Mouse (Mus musculus) layer of hippocampus, adult 2 months (tissue): Measurements from ENCODE around the gene Gm21970. TPM values are rescaled to one million over a fixed set of nuclear protein-coding genes. Genes with fewer than 3 reads are reported as not detected.

ENCODE experiments used
- DNase-seq, 2 experiments: peaks; one replicate each; pipeline ENCODE4 v3.0.0; 2022; ENCODE audit warnings: low spot score in 2 of 2
- H3K27ac ChIP-seq: fragments of 200-600 bp; 2 replicates; pipeline ENCODE4 v1.8.1; 2022
- H3K4me3 ChIP-seq: fragments of 200-600 bp; 2 replicates; pipeline ENCODE4 v1.8.1; 2022; ENCODE audit warnings: mild to moderate bottlenecking
- CTCF ChIP-seq: fragments of 200-600 bp; conservative IDR thresholded peaks from 2 replicates; pipeline ENCODE4 v1.8.1; 2022; ENCODE audit warnings: antibody characterized with exemption, mild to moderate bottlenecking, moderate library complexity
- total RNA-seq, 2 experiments: library from RNA; stranded (reverse); gene quantifications; 2 replicates each; pipeline ENCODE4 v1.2.3; 2021

Gm21970 gene
- total RNA-seq, 2 experiments from 2014 or later, result not detected

DNA sequence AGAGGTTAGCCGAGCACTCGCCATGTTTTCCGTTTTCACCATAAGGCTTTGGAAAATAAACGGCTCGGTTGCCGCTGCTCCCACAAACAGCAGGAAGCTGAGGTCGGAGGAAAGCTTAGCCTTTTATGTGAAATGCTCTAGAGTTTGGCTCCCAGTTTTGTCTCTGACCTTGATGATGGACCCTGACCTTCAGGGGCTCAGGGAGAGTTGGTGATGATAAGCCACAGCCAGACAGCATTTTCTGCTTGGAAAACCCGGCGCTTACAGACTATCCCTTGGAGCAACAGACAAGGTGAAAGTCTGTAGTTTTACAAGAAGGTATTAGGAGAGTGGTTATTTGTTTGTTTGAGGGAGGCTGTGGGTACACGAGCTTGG lies 34.0 kb upstream of the Gm21970 start:
- no peak for TF ChIP-seq CTCF
- no peak for DNase-seq
- Histone ChIP-seq H3K27ac (no peak overlapping the region), H3K4me3 (no peak overlapping the region)

- TF ChIP-seq CTCF, result peak; percentile 82
- DNase-seq, result peak; percentile 53 to 71
- no peak overlapping the region for H3K27ac ChIP-seq
Observed at GRCm38 (mm10) chr16:91358555-91358954, 33.0 kb upstream of the Gm21970 start.

GRCm38 (mm10) chr16:91359531-91359930 lies 32.0 kb upstream of the Gm21970 start:
- no peak overlapping the region for H3K27ac ChIP-seq
- DNase-seq, result no peak
- TF ChIP-seq CTCF, result no peak
- H3K4me3 ChIP-seq, result no peak overlapping the region

More at GRCm38 (mm10) chr16:91358555-91358954, 33.0 kb upstream of the Gm21970 start:
- H3K4me3 ChIP-seq, result no peak overlapping the region

DNA sequence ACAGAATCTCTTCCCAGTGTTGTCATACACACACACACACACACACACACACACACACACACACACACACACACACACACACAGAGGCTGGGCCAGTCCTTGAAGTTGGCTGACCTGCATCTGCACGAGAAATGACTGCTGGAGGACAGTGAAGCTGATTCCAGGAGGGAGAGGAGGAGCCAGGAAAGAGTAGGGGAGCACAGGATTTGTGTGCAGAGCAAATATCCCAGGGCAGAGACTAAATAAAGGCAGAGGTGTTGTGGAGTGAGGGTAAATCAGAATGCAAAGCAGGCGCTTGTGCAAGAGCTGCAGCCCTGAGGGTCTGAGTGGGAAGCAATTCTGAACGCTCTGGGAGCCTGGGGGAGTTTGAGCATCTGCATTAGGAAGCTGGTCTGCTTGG lies 31.4 kb upstream of the Gm21970 start:
- no peak for DNase-seq
- Histone ChIP-seq H3K4me3 (no peak overlapping the region), H3K27ac (no peak overlapping the region)
- TF ChIP-seq CTCF, result no peak

DNA sequence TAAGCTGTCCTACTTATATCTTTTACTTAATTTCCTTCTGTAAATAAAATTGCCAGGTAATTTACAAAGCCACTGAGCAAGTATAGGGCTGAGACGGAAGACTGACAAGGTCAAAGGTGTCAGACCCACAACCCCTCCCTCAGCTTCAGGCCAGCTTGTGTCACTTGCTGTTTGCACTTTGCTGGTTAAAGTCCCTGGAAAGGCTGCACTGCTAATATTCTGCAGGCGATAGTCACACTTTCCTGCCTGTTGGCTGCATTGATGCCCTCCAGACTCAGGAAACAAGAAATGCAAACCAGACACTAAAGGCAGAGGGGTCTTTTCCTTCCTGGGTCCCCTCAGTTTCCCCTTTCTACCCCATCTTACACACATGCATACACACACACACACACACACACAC lies 29.5 kb upstream of the Gm21970 start:
- H3K27ac ChIP-seq, result no peak overlapping the region
- DNase-seq, result no peak
- no peak overlapping the region for H3K4me3 ChIP-seq
- TF ChIP-seq CTCF, result no peak

DNA sequence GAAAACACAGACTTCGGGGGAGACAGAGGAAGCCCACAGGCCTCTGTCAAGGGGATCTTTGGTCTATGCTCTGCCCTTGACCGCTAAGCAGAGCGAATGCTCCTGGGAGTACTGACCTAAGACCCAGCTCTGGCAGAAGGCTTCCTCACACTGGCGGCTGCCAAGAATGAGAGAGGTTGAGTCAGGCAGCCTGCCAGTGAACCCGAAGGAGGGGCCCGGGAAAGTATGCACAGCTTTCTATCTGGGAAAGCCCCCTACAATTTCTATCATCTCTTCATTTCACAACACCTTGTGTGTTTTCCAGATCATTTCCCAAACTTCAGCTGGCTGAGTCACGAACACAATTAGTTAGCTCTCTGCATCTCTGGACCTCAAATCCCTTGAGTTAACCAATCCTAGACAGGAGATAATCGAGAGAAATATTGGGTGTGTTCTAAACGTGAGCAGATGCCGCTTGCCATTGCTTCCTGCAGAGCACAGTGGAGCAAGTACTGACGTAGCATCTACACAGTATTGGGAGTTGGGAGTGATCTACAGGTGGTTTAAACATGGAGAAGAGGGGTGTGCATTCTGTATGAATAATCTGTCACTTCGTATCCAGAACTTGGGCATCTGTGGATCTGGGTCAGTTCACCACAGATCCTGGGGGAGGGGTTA lies 28.8 kb upstream of the Gm21970 start:
- no peak overlapping the region for H3K4me3 ChIP-seq
- H3K27ac ChIP-seq, result peak overlapping the region; percentile 51; the same call in 1 of the 2 replicates
- no peak for DNase-seq
- no peak for TF ChIP-seq CTCF

- Histone ChIP-seq H3K27ac (peak overlapping the region; percentile 41; the same call in 1 of the 2 replicates), H3K4me3 (no peak overlapping the region)
- TF ChIP-seq CTCF, result no peak
- DNase-seq, result no peak
Observed at GRCm38 (mm10) chr16:91363483-91363882, 28.0 kb upstream of the Gm21970 start.

DNA sequence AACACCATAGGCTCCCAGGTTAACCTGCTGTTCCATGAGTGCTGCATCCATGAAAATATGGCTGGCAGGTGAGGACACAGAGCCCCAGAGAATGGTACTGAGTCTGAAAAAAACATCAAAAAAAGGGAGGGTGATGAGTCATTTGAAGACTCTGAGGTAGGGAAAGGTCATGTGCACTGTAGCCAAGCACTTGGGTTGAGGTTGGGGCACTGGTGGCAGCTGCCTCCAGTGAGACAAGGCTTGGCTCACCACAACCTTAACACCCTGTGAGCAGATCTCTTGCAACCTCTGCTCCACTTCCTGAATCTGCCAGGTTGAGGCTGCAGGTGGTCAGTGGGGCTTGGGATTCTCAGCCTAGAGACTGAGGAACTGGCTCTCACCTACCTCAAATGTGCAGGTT lies 25.0 kb upstream of the Gm21970 start:
- no peak for DNase-seq
- no peak for TF ChIP-seq CTCF
- H3K4me3 ChIP-seq, result no peak overlapping the region
- H3K27ac ChIP-seq, result no peak overlapping the region

DNA sequence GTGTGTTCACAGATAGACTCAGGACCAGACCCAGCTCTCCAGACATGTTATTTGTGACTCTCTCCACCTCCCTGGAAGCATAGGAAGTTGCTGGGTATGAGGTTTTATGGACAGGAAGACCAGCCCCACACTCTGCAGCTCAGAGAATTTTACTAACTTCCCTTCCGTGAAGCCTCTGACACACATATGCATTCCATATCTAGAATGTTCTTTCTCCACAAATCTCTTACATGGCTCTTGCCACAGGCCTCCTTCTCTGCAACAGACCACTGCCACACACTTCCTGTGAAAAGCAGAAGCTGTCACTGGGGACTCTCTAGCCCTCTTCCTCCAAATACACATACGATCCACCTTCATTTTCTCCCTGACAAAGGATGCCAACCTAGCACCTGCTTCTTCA lies 24.5 kb upstream of the Gm21970 start:
- TF ChIP-seq CTCF, result no peak
- no peak overlapping the region for H3K4me3 ChIP-seq

DNA sequence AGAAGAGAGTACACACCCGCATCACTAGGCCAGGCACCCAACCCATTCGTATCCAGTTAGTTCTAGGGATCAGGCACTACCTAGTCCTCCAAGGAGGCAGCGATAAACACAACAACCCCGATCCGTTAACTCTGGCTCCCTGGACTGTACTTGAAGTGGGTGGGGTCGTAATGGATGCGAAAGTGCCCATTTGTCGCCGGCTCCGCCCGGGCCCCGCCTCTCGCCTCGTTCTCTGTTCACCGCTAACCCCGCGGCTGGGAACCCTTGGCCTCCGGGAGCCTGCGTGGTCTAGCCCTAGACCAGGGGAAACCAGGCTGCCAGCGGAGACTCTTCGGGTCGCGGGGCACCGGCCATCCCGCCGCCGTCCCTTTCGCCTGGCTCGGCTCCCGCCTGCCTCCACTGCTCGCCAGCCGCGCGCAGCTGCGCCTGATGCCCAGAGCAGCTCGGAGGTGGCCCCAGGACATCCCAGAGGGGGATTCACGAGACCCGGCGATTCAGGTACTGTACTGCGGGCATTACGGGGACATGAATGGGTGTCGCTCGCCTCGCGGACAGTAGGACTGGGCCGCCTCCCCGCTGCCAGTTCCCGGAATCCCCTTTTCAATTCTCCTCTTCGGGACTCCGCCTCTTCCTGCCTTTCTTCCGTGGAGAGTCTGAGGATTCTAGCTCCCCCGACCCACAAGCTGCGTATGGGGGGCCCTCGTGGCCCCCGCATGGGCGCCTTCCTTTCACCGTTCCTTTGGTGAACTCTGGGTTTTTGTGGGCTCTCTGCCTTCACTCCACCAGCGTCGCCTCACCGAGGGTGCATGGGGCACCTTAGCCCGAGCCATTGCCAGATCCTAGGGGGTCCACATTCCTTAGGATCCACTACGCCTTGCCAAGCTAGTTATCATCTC lies 18.7 kb upstream of the Gm21970 start, which contains the start of gene Ifnar2:
Gene Ifnar2, plus strand, starts transcription at position 207 of the 896 bp plus-strand sequence.
- TF ChIP-seq CTCF, result no peak
- Histone ChIP-seq H3K27ac (peak within 1 kb of the TSS; percentile 90), H3K4me3 (peak within 1 kb of the TSS; percentile 96)
- peak; percentile 68 to 79 for DNase-seq

More for the DNA sequence above, 24.5 kb upstream of the Gm21970 start:
- H3K27ac ChIP-seq, result no peak overlapping the region
- DNase-seq, result no peak

DNA sequence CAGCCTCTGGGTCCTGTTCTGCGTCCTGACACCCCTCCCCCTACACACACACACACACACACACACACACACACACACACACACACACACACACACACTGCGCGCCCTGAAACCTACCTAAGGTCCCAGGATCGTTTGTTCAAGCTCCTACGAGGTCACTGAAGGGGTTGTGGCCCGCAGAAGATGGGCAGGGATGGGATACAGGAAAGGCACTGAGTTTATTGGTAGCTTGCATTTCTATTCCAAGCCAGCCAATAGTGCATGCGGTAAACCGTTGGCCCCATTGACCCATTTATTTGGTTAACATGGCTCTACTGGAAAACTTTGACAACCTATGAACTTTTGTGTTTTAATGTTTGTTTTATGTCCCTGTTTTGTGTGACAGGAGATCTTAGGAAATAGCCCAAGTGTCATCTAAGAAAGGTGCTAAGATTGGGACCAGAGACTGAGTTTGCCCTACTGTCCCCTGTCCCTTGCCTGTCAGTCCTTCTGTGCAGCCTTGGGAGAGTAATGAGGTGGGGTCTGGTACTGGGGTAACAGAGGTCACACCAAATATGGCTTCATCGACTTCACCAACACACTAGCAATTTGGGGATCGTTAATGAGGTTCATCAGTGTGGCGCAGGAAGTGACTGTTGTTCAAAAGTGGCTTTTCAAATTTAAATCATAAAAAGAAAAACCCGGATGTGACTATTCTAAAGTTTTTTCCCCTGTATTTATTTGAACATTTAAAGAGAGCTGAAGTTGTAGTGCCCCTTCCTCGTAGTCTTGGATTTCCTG lies 17.9 kb upstream of the Gm21970 start:
- TF ChIP-seq CTCF, result no peak
- no peak for DNase-seq
- Histone ChIP-seq H3K27ac (peak overlapping the region; percentile 90), H3K4me3 (peak overlapping the region; percentile 96)

DNA sequence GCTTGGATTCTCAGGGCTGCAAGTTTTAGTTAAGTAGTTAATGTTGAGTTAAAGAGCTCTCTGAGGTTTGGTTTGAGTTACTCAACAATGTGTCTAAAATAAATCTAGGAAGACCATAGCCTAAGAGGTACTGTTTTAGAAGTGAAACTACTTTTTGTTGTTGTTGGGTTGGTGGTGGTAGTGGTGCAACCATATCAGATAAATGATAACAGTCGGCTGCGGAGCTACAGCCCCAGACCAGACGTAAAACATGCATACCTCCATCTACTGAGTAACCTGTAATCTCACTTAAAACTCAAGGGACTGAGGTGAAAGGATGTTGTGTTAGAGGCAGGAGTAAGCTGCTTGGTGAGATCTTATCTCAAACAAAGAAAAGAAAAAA lies 17.3 kb upstream of the Gm21970 start:
- H3K27ac ChIP-seq, result peak overlapping the region; percentile 90
- DNase-seq, result no peak
- no peak for TF ChIP-seq CTCF
- peak overlapping the region; percentile 96; the same call in 1 of the 2 replicates for H3K4me3 ChIP-seq

DNA sequence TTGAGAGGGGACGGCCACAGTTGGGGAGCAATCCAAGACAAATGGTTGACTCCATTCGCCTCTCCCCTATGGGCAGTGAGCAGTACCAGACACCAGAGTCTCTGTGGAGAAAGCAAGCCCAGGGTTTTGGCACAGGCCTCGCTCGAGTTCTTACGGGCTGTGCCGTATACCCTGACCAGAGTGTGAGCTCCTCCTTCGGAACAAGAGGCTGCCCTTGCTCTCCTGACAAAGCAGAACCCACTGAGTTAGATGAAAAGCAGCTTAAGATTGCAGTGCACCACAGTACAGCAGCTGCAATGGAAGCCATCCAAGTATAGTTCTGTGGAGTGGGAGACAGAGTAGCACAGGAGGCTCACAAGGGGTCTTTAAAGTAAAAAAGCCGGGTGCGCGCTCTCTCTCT lies 14.8 kb upstream of the Gm21970 start:
- TF ChIP-seq CTCF, result no peak
- DNase-seq, result no peak
- H3K4me3 ChIP-seq, result no peak overlapping the region
- H3K27ac ChIP-seq, result peak overlapping the region; percentile 72
